Comparison of ENCODE assay signal across 8 mouse cellular contexts in the genomic region with DNA sequence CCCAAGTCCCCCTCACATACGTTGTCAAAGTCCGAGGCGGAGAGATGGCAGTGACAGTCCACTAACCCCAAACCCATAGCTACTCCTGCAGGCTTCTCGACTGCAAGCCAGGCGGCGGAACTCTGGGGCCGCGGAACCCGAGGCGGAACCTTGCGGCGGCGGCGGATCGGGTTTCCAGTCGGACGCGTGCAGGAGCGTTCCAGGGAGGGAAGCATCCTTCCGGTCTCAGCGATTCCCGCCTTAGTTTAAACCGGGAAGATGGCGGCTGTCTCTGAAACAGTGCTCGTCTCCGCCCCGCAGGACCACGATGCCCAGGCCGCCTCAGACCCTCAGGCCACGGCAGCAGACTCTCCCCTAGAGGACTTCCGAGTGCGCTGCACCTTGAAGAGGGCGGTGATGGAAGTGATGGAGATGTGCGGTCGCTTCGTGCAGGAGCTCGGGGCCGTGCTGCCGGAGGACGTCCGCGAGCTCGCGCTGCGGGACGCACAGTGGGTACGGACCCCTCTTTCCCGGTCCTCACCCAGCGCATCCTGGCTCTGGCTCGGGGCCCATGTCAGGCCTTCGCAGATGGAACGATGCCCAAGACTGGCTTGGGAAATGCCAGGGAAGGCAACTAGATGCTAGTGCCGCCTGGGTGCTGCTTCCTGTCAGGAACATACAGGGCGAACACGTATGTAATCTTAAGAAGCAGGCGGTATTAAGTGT. TPM values are rescaled to one million over a fixed set of nuclear protein-coding genes. Genes with fewer than 3 reads are reported as not detected.
DNase-seq lines count a peak whose midpoint lies in the region; ATAC-seq and TF ChIP-seq lines count a peak whose summit lies in the region.

A gene (minus strand): TSS at position 152 of the 705 bp plus-strand sequence.
A gene (plus strand): TSS at position 232 of the 705 bp plus-strand sequence.

- no peaks in the 10 kb centered on the region for H3K27me3 ChIP-seq in hindbrain, embryonic 11.5 days (ENCODE audit: control insufficient read depth, insufficient read depth, low read length)
- H3K27me3 ChIP-seq in lung, postnatal 0 days (replicated peaks; ENCODE audit: insufficient read depth, low read length), result no peaks in the 10 kb centered on the region

- no peaks in the 10 kb centered on the region for H3K36me3 ChIP-seq in hindbrain, embryonic 11.5 days (ENCODE audit: control insufficient read depth, insufficient read depth, low read length)
- no peaks in the 10 kb centered on the region; the same call in 1 of the 2 replicates for H3K36me3 ChIP-seq in lung, postnatal 0 days (ENCODE audit: insufficient read depth, low read length)

- WGBS in hindbrain, embryonic 11.5 days, result under 1% methylated on average over 55 of the region's 56 CpGs
- under 1% methylated on average over 56 of the region's 56 CpGs for WGBS in lung, postnatal 0 days

- DNase-seq in NIH3T3 (ENCODE audit: low read depth), result peak; percentile 96
- peak; percentile 88 for DNase-seq in cerebellum, adult 9-11 months
- DNase-seq in frontal cortex, adult 2 months (ENCODE audit: extremely low spot score in 1 of 2, low spot score in 1 of 2), result peak; percentile 59 to 96
- peak; percentile 93 for DNase-seq in hindbrain, embryonic 11.5 days (ENCODE audit: low spot score)
- peak; percentile 98 to 99 for DNase-seq in layer of hippocampus, postnatal 10 days (ENCODE audit: low spot score in 2 of 2)
- DNase-seq in lung, postnatal 0 days (ENCODE audit: low spot score), result peak; percentile 86
- peak; percentile 94 for DNase-seq in ovary, postnatal 10 days (ENCODE audit: low spot score)
- peak; percentile 87 for DNase-seq in thymus, postnatal 0 days (ENCODE audit: low spot score)

- 0 out of 2 replicates have a peak, but pooled peaks cover 2% of the 10 kb centered on the region for H3K4me1 ChIP-seq in hindbrain, embryonic 11.5 days (replicated peaks; ENCODE audit: control insufficient read depth, insufficient read depth, low read length)
- H3K4me1 ChIP-seq in lung, postnatal 0 days (ENCODE audit: insufficient read depth, low read depth, low read length), result peaks cover 9% of the 10 kb centered on the region; the same call in 1 of the 2 replicates

- no peak for TF ChIP-seq EP300 in lung, postnatal 0 days (IDR thresholded peaks at IDR 0.05)

- no peaks in the 10 kb centered on the region for H3K9me3 ChIP-seq in hindbrain, embryonic 11.5 days (ENCODE audit: control insufficient read depth, low read length)
- no peaks in the 10 kb centered on the region for H3K9me3 ChIP-seq in lung, postnatal 0 days (ENCODE audit: low read length)

- peak within 1 kb of the TSS; percentile 75 for H3K4me3 ChIP-seq in hindbrain, embryonic 11.5 days (ENCODE audit: low read depth, low read length)
- H3K4me3 ChIP-seq in lung, postnatal 0 days (ENCODE audit: low read depth, low read length), result peak within 1 kb of the TSS; percentile 67

- TF ChIP-seq CTCF in lung, postnatal 0 days (IDR thresholded peaks at IDR 0.05), result peak; percentile 49

- no peak within 1 kb of the TSS for H3K27ac ChIP-seq in hindbrain, embryonic 11.5 days (ENCODE audit: low read depth, low read length)
- peak within 1 kb of the TSS; percentile 49; the same call in 1 of the 2 replicates for H3K27ac ChIP-seq in lung, postnatal 0 days (ENCODE audit: low read length)

- H3K4me2 ChIP-seq in hindbrain, embryonic 11.5 days (replicated peaks; ENCODE audit: low read depth, low read length), result peak within 1 kb of the TSS; percentile 66
- peak within 1 kb of the TSS; percentile 93 for H3K4me2 ChIP-seq in lung, postnatal 0 days (replicated peaks; ENCODE audit: low read depth, low read length)

- H3K9ac ChIP-seq in hindbrain, embryonic 11.5 days (ENCODE audit: low read depth, low read length), result peak within 1 kb of the TSS; percentile 73
- peak within 1 kb of the TSS; percentile 71 for H3K9ac ChIP-seq in lung, postnatal 0 days (replicated peaks; ENCODE audit: low read depth)

- ATAC-seq in hindbrain, embryonic 11.5 days (ENCODE audit: low FRiP score), result peak; percentile 87
- peak; percentile 92 for ATAC-seq in lung, postnatal 0 days

RNA-seq across cellular contexts. Expression of the first gene that starts in this region (rescaled TPM):
- polyA plus RNA-seq in frontal cortex, adult 2 months (2012; rRNA removed), result 65.4 and 70.8 TPM in 2 replicates
- 10.4 and 12.7 TPM in 2 replicates for polyA plus RNA-seq in hindbrain, embryonic 11.5 days (2014; fragmentation: Nextera tagmentation; extraction: Ambion mirVana)
- total RNA-seq in layer of hippocampus, postnatal 10 days (2021), result 10 to 100 TPM; 27.5 to 35.0 TPM
- polyA plus RNA-seq in lung, postnatal 0 days (2015; fragmentation: Nextera tagmentation; extraction: Ambion mirVana), result 10.5 and 11.9 TPM in 2 replicates
- 12.0 and 14.0 TPM in 2 replicates for polyA plus RNA-seq in thymus, postnatal 0 days (2015; fragmentation: Nextera tagmentation; extraction: Ambion mirVana)

RNA-seq across cellular contexts. Expression of the second gene that starts in this region (rescaled TPM):
- 0.46 and 0.80 TPM in 2 replicates for polyA plus RNA-seq in frontal cortex, adult 2 months (2012; rRNA removed)
- polyA plus RNA-seq in hindbrain, embryonic 11.5 days (2014; fragmentation: Nextera tagmentation; extraction: Ambion mirVana), result 17.9 and 20.4 TPM in 2 replicates
- total RNA-seq in layer of hippocampus, postnatal 10 days (2021), result 1 to 10 TPM; 1.6 to 2.2 TPM
- 1.5 and 1.8 TPM in 2 replicates for polyA plus RNA-seq in lung, postnatal 0 days (2015; fragmentation: Nextera tagmentation; extraction: Ambion mirVana)
- polyA plus RNA-seq in thymus, postnatal 0 days (2015; fragmentation: Nextera tagmentation; extraction: Ambion mirVana), result 20.3 and 20.4 TPM in 2 replicates
